Mouse (Mus musculus) midbrain, postnatal 0 days (tissue): ENCODE data around the gene Glmn. TPM values are rescaled to one million over a fixed set of nuclear protein-coding genes. Genes with fewer than 3 reads are reported as not detected.

Source experiments
- ATAC-seq: fragments of 200-750 bp; cut with Nextera tagmentation; 2 replicates; pipeline ENCODE4 v1.8.0; 2017; ENCODE audit warnings: moderate number of reproducible peaks, mild to moderate bottlenecking, moderate TSS enrichment, moderate library complexity; ENCODE audit not compliant: low FRiP score
- DNase-seq: peaks from one replicate; pipeline ENCODE4 v3.0.0-alpha.2; 2015; ENCODE audit warnings: low spot score
- H3K27ac ChIP-seq: fragments of 300-500 bp; sonication (generic); 2 replicates; pipeline ENCODE4 v1.5.1; 2014; ENCODE audit warnings: low read depth, mild to moderate bottlenecking, low read length, mixed read lengths
- H3K27me3 ChIP-seq: fragments of 300-500 bp; sonication (generic); 2 replicates; pipeline ENCODE4 v1.6.1; 2014; ENCODE audit warnings: low read length, control low read depth, mixed read lengths; ENCODE audit not compliant: insufficient read depth
- H3K36me3 ChIP-seq: fragments of 300-500 bp; sonication (generic); 2 replicates; pipeline ENCODE4 v1.6.1; 2014; ENCODE audit warnings: low read length, control low read depth, mixed read lengths; ENCODE audit not compliant: insufficient read depth
- H3K4me1 ChIP-seq: fragments of 300-500 bp; sonication (generic); 2 replicates; pipeline ENCODE4 v1.6.1; 2014; ENCODE audit warnings: mild to moderate bottlenecking, control low read depth, antibody characterized with exemption, low read length, mixed read lengths; ENCODE audit not compliant: insufficient read depth
- H3K4me2 ChIP-seq: fragments of 300-500 bp; sonication (generic); 2 replicates; pipeline ENCODE4 v1.6.1; 2014; ENCODE audit warnings: low read depth, mild to moderate bottlenecking, low read length, mixed read lengths; ENCODE audit not compliant: poor library complexity, severe bottlenecking
- H3K4me3 ChIP-seq: fragments of 300-500 bp; sonication (generic); 2 replicates; pipeline ENCODE4 v1.5.1; 2014; ENCODE audit warnings: low read depth, mild to moderate bottlenecking, low read length, moderate library complexity
- H3K9ac ChIP-seq: fragments of 300-500 bp; sonication (generic); replicated peaks from 2 replicates; pipeline ENCODE4 v1.6.1; 2014; ENCODE audit warnings: mild to moderate bottlenecking, low read length, moderate library complexity, mixed read lengths; ENCODE audit not compliant: poor library complexity, severe bottlenecking
- H3K9me3 ChIP-seq: fragments of 300-500 bp; sonication (generic); 2 replicates; pipeline ENCODE4 v1.6.1; 2016; ENCODE audit warnings: low read length, control low read depth
- CTCF ChIP-seq: IDR thresholded peaks from 2 replicates; pipeline ENCODE4 v1.5.1; 2016; ENCODE audit warnings: antibody characterized with exemption, mild to moderate bottlenecking
- WGBS: fragments of 180-500 bp; shearing (Covaris S2); extraction: QIAGEN DNeasy Blood & Tissue Kit; methylation state at CpG from one replicate; pipeline ENCODE4 v1.1.7; 2014; 5-methylcytosine and 5-hydroxymethylcytosine counted together
- polyA plus RNA-seq: library from polyadenylated mRNA; unstranded; fragments of >200 nt; fragmentation: Nextera tagmentation; extraction: Ambion mirVana; gene quantifications from 2 replicates; pipeline ENCODE4 v1.2.1, GENCODE M21; 2015
- total RNA-seq: library from RNA; depleted of rRNA; stranded (reverse); fragments of >200 nt; gene quantifications from 2 replicates; pipeline ENCODE4 v1.2.3, GENCODE M21; 2014; rRNA removed

Gene Glmn
- total and polyA plus RNA-seq, 2 experiments from 2014 or later = 10.7 to 39.8 TPM

GRCm38 (mm10) chr5:107499891-107500535 is 97.7 kb downstream of the Glmn start:
- Histone ChIP-seq H3K4me2 (no peak overlapping the region), H3K36me3 (peaks cover 13% of the 10 kb centered on the region), H3K4me1 (peaks cover 4% of the 10 kb centered on the region; the same call in 1 of the 2 replicates), H3K4me3 (no peak overlapping the region), H3K9me3 (no peaks in the 10 kb centered on the region), H3K27ac (no peak overlapping the region), H3K27me3 (no peaks in the 10 kb centered on the region), H3K9ac (no peak overlapping the region)
- TF ChIP-seq CTCF = no peak
- DNase-seq = no peak
- WGBS = 81% methylated on average over 5 of the region's 5 CpGs
- ATAC-seq = no peak

Other genes starting within 250 kb of the Glmn start
- gene Ephx4, start 195.2 kb downstream of the Glmn start, total RNA-seq = 3.2 and 3.4 TPM in 2 replicates
- 3.6 and 3.8 TPM in 2 replicates for gene Ephx4, start 195.2 kb downstream of the Glmn start, polyA plus RNA-seq
- gene Lpcat2b, start 166.3 kb downstream of the Glmn start, total RNA-seq = 0.14 TPM in 1 of 2 replicates, not detected in the other
- not detected in 2 replicates for gene Lpcat2b, start 166.3 kb downstream of the Glmn start, polyA plus RNA-seq
- gene Btbd8, start 159.9 kb downstream of the Glmn start, total RNA-seq = 38.9 and 43.9 TPM in 2 replicates
- 23.5 and 24.9 TPM in 2 replicates for gene Btbd8, start 159.9 kb downstream of the Glmn start, polyA plus RNA-seq
- gene Gm42669, start 90.3 kb downstream of the Glmn start, total RNA-seq = 0.66 and 3.4 TPM in 2 replicates
- gene Gm42669, start 90.3 kb downstream of the Glmn start, polyA plus RNA-seq = 0.28 and 0.72 TPM in 2 replicates
- gene 1700028K03Rik, start 63.2 kb downstream of the Glmn start, total RNA-seq = 0.16 and 0.33 TPM in 2 replicates
- gene 1700028K03Rik, start 63.2 kb downstream of the Glmn start, polyA plus RNA-seq = 0.16 and 0.17 TPM in 2 replicates
- gene Rpap2, start 515 bp downstream of the Glmn start, total RNA-seq = 15.5 and 17.5 TPM in 2 replicates
- 21.4 and 25.2 TPM in 2 replicates for gene Rpap2, start 515 bp downstream of the Glmn start, polyA plus RNA-seq
- 0.05 TPM in 1 of 2 replicates, not detected in the other for gene Gfi1, start 128.1 kb upstream of the Glmn start, total RNA-seq
- gene Gfi1, start 128.1 kb upstream of the Glmn start, polyA plus RNA-seq = not detected in 2 replicates
- gene Ube2d2b, start 232.2 kb upstream of the Glmn start, total RNA-seq = not detected in 2 replicates
- gene Ube2d2b, start 232.2 kb upstream of the Glmn start, polyA plus RNA-seq = 0.09 TPM in 1 of 2 replicates, not detected in the other